Mouse (Mus musculus): ENCODE measurements around the gene Ghrh. TPM values are rescaled to one million over a fixed set of nuclear protein-coding genes. Genes with fewer than 3 reads are reported as not detected.

The Ghrh gene
- polyA plus RNA-seq, 1 experiment from 2014 or later: not detected

DNA sequence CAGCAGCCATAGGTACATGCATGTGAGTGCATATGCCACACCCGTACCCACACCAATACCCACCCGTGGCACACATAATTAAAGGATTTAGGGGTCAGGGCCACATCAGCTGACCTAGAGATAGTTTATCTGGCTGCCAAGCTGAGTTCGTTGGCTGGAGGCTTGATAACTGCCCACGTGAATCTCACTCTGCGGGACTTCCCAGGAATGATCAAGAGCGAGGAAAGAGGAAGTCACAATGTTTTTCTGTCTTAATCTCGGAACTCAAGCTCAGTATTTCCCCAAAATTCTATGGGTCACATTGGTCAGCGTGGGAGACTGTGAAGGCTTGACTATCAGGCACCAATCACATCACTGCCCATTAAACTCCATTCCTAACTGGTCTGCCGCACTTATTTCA is 19.5 kb upstream of the Ghrh start:
- H3K4me1 ChIP-seq (ENCODE audit: control insufficient read depth, insufficient read depth, low read length): peaks cover 7% of the 10 kb centered on the region; the same call in 1 of the 2 replicates
- H3K9me3 ChIP-seq (ENCODE audit: control insufficient read depth, low read length): no peaks in the 10 kb centered on the region
- peak overlapping the region; percentile 93; the same call in 1 of the 2 replicates for H3K4me3 ChIP-seq (ENCODE audit: low read depth, low read length)
- 89% methylated on average over 9 of the region's 9 CpGs for WGBS
- ATAC-seq (ENCODE audit: insufficient read depth, low FRiP score, low TSS enrichment): no peak
- no peaks in the 10 kb centered on the region for H3K36me3 ChIP-seq (ENCODE audit: control insufficient read depth, insufficient read depth, low read length)
- DNase-seq (ENCODE audit: low spot score): no peak
- H3K27me3 ChIP-seq (ENCODE audit: control insufficient read depth, insufficient read depth, low read length): no peaks in the 10 kb centered on the region
- peak overlapping the region; percentile 96 for H3K9ac ChIP-seq (ENCODE audit: low read length)
- H3K27ac ChIP-seq (ENCODE audit: low read depth, low read length): no peak overlapping the region
- H3K4me2 ChIP-seq (ENCODE audit: low read depth): peak overlapping the region; percentile 94

DNA sequence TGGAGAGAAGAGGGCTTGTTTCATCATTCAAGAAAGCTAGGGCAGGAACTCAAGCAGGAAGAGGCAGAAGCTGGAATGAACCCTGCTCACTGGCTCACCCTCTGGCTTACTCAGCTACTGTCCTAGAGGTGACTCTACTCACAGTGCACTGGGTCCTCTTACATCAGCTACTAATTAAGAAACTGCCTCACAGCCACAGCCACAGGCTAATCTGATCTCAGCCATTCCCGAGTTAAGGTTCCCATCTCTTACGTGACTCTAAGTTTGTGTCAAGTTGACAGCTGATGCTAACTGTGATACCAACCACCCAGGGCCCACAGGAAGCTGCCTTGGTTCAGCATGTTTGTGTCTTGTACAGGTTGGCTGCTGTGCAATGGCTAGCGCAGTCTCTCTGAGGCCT is 15.7 kb upstream of the Ghrh start:
- WGBS: 92% methylated on average over 3 of the region's 3 CpGs
- H3K4me3 ChIP-seq (ENCODE audit: low read depth, low read length): no peak overlapping the region
- no peak for DNase-seq (ENCODE audit: low spot score)

DNA sequence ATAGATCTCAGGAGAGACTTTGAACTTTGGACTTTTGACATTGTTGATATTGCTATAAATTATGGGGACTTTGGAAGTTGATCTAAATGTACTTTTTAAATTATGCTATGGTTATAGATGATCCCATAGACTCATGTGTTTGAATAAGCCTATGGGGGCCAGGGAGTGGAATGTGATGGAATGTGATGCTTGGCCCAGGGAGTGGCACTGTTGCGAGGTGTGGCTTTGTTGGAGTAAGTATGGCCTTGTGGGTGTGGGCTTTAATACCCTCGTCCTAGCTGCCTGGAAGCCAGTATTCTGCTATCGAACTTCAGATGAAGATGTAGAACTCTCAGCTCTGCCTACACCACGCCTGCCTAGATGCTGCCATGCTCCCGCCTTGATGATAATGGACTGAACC is 12.7 kb upstream of the Ghrh start:
- Histone ChIP-seq H3K4me1 (ENCODE audit: control insufficient read depth, insufficient read depth, low read length) (no peaks in the 10 kb centered on the region), H3K36me3 (ENCODE audit: control insufficient read depth, insufficient read depth, low read length) (no peaks in the 10 kb centered on the region), H3K4me3 (ENCODE audit: low read depth, low read length) (no peak overlapping the region), H3K27me3 (ENCODE audit: control insufficient read depth, insufficient read depth, low read length) (no peaks in the 10 kb centered on the region), H3K4me2 (ENCODE audit: low read depth) (no peak overlapping the region), H3K27ac (ENCODE audit: low read depth, low read length) (no peak overlapping the region), H3K9me3 (ENCODE audit: control insufficient read depth, low read length) (no peaks in the 10 kb centered on the region), H3K9ac (ENCODE audit: low read length) (no peak overlapping the region)
- DNase-seq (ENCODE audit: low spot score): no peak
- WGBS: 81% methylated on average over 5 of the region's 5 CpGs
- ATAC-seq (ENCODE audit: insufficient read depth, low FRiP score, low TSS enrichment): no peak

More for the DNA sequence above, 15.7 kb upstream of the Ghrh start:
- Histone ChIP-seq H3K4me1 (ENCODE audit: control insufficient read depth, insufficient read depth, low read length) (0 out of 2 replicates have a peak, but pooled peaks cover 2% of the 10 kb centered on the region), H3K27ac (ENCODE audit: low read depth, low read length) (no peak overlapping the region), H3K9me3 (ENCODE audit: control insufficient read depth, low read length) (no peaks in the 10 kb centered on the region), H3K4me2 (ENCODE audit: low read depth) (no peak overlapping the region), H3K9ac (ENCODE audit: low read length) (no peak overlapping the region), H3K27me3 (ENCODE audit: control insufficient read depth, insufficient read depth, low read length) (no peaks in the 10 kb centered on the region), H3K36me3 (ENCODE audit: control insufficient read depth, insufficient read depth, low read length) (no peaks in the 10 kb centered on the region)
- ATAC-seq (ENCODE audit: insufficient read depth, low FRiP score, low TSS enrichment): no peak

DNA sequence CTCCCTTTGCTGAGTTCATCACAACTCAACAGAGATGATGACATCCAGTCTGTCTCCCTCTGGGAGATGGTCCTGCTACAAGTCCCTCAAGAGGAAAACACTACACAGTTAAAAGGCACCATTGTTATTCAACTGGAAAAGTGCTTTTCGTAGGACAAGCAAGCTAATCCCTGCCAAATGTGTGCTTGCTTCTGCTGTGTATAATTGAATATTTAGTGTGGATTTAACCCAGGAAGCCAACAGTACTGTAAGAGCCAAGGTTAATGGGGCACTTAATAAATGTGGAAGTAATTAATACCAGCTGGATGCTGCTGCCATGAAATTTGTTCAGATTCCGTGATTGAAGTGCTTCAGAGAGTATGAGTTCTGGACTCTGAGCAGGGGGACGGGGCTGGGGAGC is 6.8 kb upstream of the Ghrh start:
- Histone ChIP-seq H3K4me3 (ENCODE audit: low read depth, low read length) (no peak overlapping the region), H3K27me3 (ENCODE audit: control insufficient read depth, insufficient read depth, low read length) (no peaks in the 10 kb centered on the region), H3K9me3 (ENCODE audit: control insufficient read depth, low read length) (no peaks in the 10 kb centered on the region), H3K27ac (ENCODE audit: low read depth, low read length) (no peak overlapping the region), H3K36me3 (ENCODE audit: control insufficient read depth, insufficient read depth, low read length) (no peaks in the 10 kb centered on the region), H3K4me1 (ENCODE audit: control insufficient read depth, insufficient read depth, low read length) (no peaks in the 10 kb centered on the region), H3K9ac (ENCODE audit: low read length) (no peak overlapping the region), H3K4me2 (ENCODE audit: low read depth) (no peak overlapping the region)
- no peak for ATAC-seq (ENCODE audit: insufficient read depth, low FRiP score, low TSS enrichment)
- no peak for DNase-seq (ENCODE audit: low spot score)
- 70% methylated on average over 3 of the region's 3 CpGs for WGBS

DNA sequence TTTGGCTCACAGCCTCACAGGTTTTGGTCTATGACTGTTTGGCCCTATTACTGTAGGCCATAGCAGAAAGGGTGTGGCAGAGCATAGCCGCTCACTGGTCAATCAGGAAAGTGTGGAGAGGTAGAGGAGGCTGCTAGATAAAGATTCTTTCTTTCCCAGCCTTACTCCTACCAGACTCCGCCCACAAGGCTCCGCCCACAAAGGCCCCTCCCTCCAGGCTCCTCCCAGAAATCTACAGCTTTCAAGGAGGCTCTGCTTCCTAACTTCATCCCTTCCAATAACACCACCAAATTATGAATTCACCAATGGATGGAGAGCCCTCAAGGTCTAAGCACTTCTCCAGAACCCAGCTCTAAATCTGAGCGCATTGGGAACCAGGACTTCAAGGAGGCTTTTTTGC is 5.9 kb upstream of the Ghrh start:
- H3K9ac ChIP-seq (ENCODE audit: low read length): no peak overlapping the region
- DNase-seq (ENCODE audit: low spot score): no peak
- WGBS: 77% methylated on average over 4 of the region's 4 CpGs
- no peaks in the 10 kb centered on the region for H3K27me3 ChIP-seq (ENCODE audit: control insufficient read depth, insufficient read depth, low read length)
- ATAC-seq (ENCODE audit: insufficient read depth, low FRiP score, low TSS enrichment): no peak
- H3K36me3 ChIP-seq (ENCODE audit: control insufficient read depth, insufficient read depth, low read length): no peaks in the 10 kb centered on the region
- H3K4me1 ChIP-seq (ENCODE audit: control insufficient read depth, insufficient read depth, low read length): no peaks in the 10 kb centered on the region
- H3K4me2 ChIP-seq (ENCODE audit: low read depth): no peak overlapping the region
- no peak overlapping the region for H3K4me3 ChIP-seq (ENCODE audit: low read depth, low read length)
- H3K27ac ChIP-seq (ENCODE audit: low read depth, low read length): no peak overlapping the region
- H3K9me3 ChIP-seq (ENCODE audit: control insufficient read depth, low read length): no peaks in the 10 kb centered on the region

DNA sequence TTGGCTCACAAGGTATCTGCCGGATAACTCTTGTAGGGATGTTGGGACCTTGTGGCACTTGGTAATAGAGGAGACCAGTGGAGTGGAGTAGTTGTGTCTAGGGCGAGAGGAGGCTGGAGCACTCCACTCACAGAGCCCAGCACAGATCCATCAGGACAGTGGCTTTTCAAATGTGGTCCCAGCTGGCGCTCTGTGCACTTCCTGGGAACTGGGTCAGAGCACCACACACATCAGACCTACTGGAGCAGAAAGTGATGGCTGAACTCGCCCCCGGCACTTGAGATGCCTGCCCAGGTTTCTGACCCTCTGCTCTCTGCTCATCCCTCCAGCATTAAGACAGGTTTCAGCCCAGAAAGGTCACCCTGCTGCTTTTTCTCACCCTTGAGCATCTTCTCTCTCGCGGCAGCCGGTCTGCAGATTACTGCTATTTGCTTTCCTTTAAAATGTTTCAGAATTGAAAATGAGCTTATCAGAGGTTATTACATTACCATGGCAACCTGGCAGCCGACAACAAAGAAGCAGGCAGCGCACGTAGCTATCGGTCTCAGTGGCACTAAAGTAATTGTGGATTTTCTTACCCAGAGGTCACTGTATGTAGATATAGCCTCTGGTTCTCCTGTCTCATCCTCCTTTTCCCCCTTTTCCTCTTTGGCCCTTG is 1.9 kb upstream of the Ghrh start:
- whole genome bisulfite sequencing: 64% methylated on average over 12 of the region's 12 CpGs
- peak; percentile 29 for DNase-seq (ENCODE audit: low spot score)
- Histone ChIP-seq H3K27ac (ENCODE audit: low read depth, low read length) (0 out of 2 replicates have a peak overlapping the region, but pooled peaks have one; percentile 11), H3K36me3 (ENCODE audit: control insufficient read depth, insufficient read depth, low read length) (no peaks in the 10 kb centered on the region), H3K4me3 (ENCODE audit: low read depth, low read length) (no peak overlapping the region), H3K27me3 (ENCODE audit: control insufficient read depth, insufficient read depth, low read length) (no peaks in the 10 kb centered on the region), H3K9me3 (ENCODE audit: control insufficient read depth, low read length) (no peaks in the 10 kb centered on the region), H3K4me1 (ENCODE audit: control insufficient read depth, insufficient read depth, low read length) (no peaks in the 10 kb centered on the region), H3K9ac (ENCODE audit: low read length) (no peak overlapping the region), H3K4me2 (ENCODE audit: low read depth) (no peak overlapping the region)
- no peak for ATAC-seq (ENCODE audit: insufficient read depth, low FRiP score, low TSS enrichment)

DNA sequence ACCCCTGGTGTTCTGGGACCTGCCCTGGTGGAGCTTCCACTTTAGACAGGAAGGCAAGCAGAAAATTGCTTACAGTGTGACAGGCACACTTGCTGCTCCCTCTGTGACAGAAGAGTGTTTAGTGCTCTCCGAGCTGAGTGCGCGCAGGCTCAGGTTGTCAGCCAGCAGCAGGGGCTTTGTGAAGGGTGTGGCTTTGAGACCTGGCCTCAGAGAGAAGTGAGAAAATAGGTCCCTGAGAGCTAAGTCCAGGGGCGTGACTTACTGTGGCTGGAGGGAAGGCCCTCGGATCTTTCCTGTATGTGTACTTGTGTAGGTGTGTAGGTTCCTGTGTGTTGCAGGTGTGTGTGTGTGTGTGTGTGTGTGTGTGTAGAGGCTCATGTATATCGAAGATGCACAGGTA is 4.0 kb downstream of the Ghrh start:
- H3K4me3 ChIP-seq (ENCODE audit: low read depth, low read length): no peak overlapping the region
- no peak overlapping the region for H3K4me2 ChIP-seq (ENCODE audit: low read depth)
- ATAC-seq (ENCODE audit: insufficient read depth, low FRiP score, low TSS enrichment) (no peak), DNase-seq (ENCODE audit: low spot score) (no peak)
- H3K36me3 ChIP-seq (ENCODE audit: control insufficient read depth, insufficient read depth, low read length): no peaks in the 10 kb centered on the region
- H3K4me1 ChIP-seq (ENCODE audit: control insufficient read depth, insufficient read depth, low read length): peaks cover 10% of the 10 kb centered on the region; the same call in 1 of the 2 replicates
- H3K9me3 ChIP-seq (ENCODE audit: control insufficient read depth, low read length): no peaks in the 10 kb centered on the region
- no peak overlapping the region for H3K27ac ChIP-seq (ENCODE audit: low read depth, low read length)
- no peak overlapping the region for H3K9ac ChIP-seq (ENCODE audit: low read length)
- 64% methylated on average over 6 of the region's 6 CpGs for WGBS
- H3K27me3 ChIP-seq (ENCODE audit: control insufficient read depth, insufficient read depth, low read length): no peaks in the 10 kb centered on the region

DNA sequence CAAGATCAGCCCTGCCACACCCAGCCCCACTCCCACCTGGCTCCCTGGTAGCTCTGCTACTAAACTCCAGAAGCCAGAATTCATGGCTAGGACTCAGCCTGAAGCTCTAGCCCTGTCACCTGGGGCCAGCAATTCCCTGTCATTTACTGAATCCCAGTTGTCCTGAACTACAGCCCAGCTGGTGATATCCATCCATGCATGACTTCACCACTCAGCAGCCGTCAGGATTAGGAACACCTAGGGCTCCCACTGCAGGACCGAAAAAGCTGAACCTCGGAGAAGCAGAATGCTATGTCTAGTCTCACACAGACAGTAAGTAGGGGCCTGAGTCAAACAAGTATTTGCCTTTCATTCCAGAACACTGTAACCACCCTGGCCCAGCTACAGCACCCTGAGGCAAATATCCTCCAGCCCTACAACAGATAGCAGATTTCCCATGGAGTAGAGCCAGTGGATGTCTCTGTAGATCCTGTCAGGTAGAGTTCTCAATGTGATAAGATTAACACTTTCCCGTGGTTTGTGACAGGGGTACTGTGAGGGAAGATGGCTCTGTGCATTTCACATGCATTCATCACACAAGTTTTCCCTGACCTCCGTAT is 4.9 kb downstream of the Ghrh start:
- ATAC-seq (ENCODE audit: insufficient read depth, low FRiP score, low TSS enrichment): peak; percentile 13; the same call in 1 of the 2 replicates
- Histone ChIP-seq H3K27me3 (ENCODE audit: control insufficient read depth, insufficient read depth, low read length) (no peaks in the 10 kb centered on the region), H3K4me2 (ENCODE audit: low read depth) (no peak overlapping the region), H3K4me3 (ENCODE audit: low read depth, low read length) (no peak overlapping the region), H3K9me3 (ENCODE audit: control insufficient read depth, low read length) (no peaks in the 10 kb centered on the region), H3K36me3 (ENCODE audit: control insufficient read depth, insufficient read depth, low read length) (no peaks in the 10 kb centered on the region), H3K4me1 (ENCODE audit: control insufficient read depth, insufficient read depth, low read length) (peaks cover 10% of the 10 kb centered on the region; the same call in 1 of the 2 replicates), H3K9ac (ENCODE audit: low read length) (no peak overlapping the region), H3K27ac (ENCODE audit: low read depth, low read length) (peak overlapping the region; percentile 58)
- WGBS: 57% methylated on average over 5 of the region's 5 CpGs
- no peak for DNase-seq (ENCODE audit: low spot score)
